Mouse (Mus musculus) gastrocnemius, adult 18-20 months (tissue): ENCODE measurements around the gene Enthd1. TPM values are rescaled to one million over a fixed set of nuclear protein-coding genes. Genes with fewer than 3 reads are reported as not detected.

Source experiments
- DNase-seq: peaks from one replicate; pipeline ENCODE4 v3.0.0; 2021; ENCODE audit warnings: low spot score
- total RNA-seq, 2 experiments: library from RNA; stranded (reverse); gene quantifications; 2 replicates each; pipeline ENCODE4 v1.2.3; 2021

Enthd1 gene
- total RNA-seq, 2 experiments from 2014 or later: not detected

- DNase-seq: no peak
Observed at GRCm38 (mm10) chr15:80574211-80575040, 9.5 kb upstream of the Enthd1 start.

GRCm38 (mm10) chr15:80572811-80573520 lies 8.0 kb upstream of the Enthd1 start:
- DNase-seq: no peak

GRCm38 (mm10) chr15:80572291-80572690 lies 7.3 kb upstream of the Enthd1 start, which contains the start of gene Grap2:
Gene Grap2, plus strand, starts transcription at chr15:80572594.
- DNase-seq: no peak

GRCm38 (mm10) chr15:80571611-80572010 lies 6.7 kb upstream of the Enthd1 start:
- DNase-seq: no peak

- no peak for DNase-seq
Observed at GRCm38 (mm10) chr15:80570226-80570625, 5.3 kb upstream of the Enthd1 start.

- no peak for DNase-seq
Observed at GRCm38 (mm10) chr15:80569205-80569604, 4.2 kb upstream of the Enthd1 start.

- DNase-seq: no peak
Observed at GRCm38 (mm10) chr15:80567731-80568130, 2.8 kb upstream of the Enthd1 start.

- DNase-seq: no peak
Observed at GRCm38 (mm10) chr15:80567139-80567538, 2.2 kb upstream of the Enthd1 start.

- DNase-seq: no peak
Observed at GRCm38 (mm10) chr15:80566696-80567095, 1.7 kb upstream of the Enthd1 start.

- no peak for DNase-seq
Observed at GRCm38 (mm10) chr15:80563634-80564208, 1.2 kb downstream of the Enthd1 start.

- DNase-seq: no peak
Observed at GRCm38 (mm10) chr15:80562446-80562845, 2.5 kb downstream of the Enthd1 start.

GRCm38 (mm10) chr15:80560646-80561580 lies 4.0 kb downstream of the Enthd1 start:
- DNase-seq: no peak

GRCm38 (mm10) chr15:80559978-80560377 lies 5.0 kb downstream of the Enthd1 start:
- DNase-seq: no peak

- DNase-seq: no peak
Observed at GRCm38 (mm10) chr15:80559534-80559933, 5.4 kb downstream of the Enthd1 start.

- DNase-seq: no peak
Observed at GRCm38 (mm10) chr15:80557745-80558144, 7.2 kb downstream of the Enthd1 start.

- DNase-seq: no peak
Observed at GRCm38 (mm10) chr15:80556021-80556420, 8.9 kb downstream of the Enthd1 start.

- DNase-seq: no peak
Observed at GRCm38 (mm10) chr15:80554860-80555822, 9.8 kb downstream of the Enthd1 start.

- DNase-seq: no peak
Observed at GRCm38 (mm10) chr15:80545430-80545829, 19.5 kb downstream of the Enthd1 start.

GRCm38 (mm10) chr15:80544115-80544514 lies 20.8 kb downstream of the Enthd1 start:
- DNase-seq: no peak
